Mouse (Mus musculus) mouse embryonic stem cell (cell line): ENCODE results near the gene Zbtb7a.

Source experiments
- in situ Hi-C, 2 experiments: fragments of 300-500 bp; cut with MboI; formaldehyde crosslinking; loops; 1 replicate in 1 of 2; 3 replicates in 1 of 2; pipeline ENCODE4 v1.14.3; 2019 to 2020; ENCODE audit warnings: low sequenced_read_pairs in 2 of 2, low pct_unique_long_range_greater_than_20kb in 1 of 2, mixed read lengths in 1 of 2; ENCODE audit not compliant: unreplicated experiment in 1 of 2

Zbtb7a gene

GRCm38 (mm10) chr10:81134966-81135681 lies at the start of gene Zbtb7a:
Zbtb7a (plus strand) TSS chr10:81135220.
- in situ Hi-C loops = no loop called here

GRCm38 (mm10) chr10:81087021-81087420 lies 48.0 kb upstream of the Zbtb7a start:
- in situ Hi-C loops = loop anchor here in 1 of 2 experiments (5.0 kb wide), 1 partner anchor 85 kb away; no protein-coding TSS in a partner anchor

GRCm38 (mm10) chr10:81089216-81089615 lies 45.8 kb upstream of the Zbtb7a start:
- in situ Hi-C loops = loop anchor here in 1 of 2 experiments (5.0 kb wide), 1 partner anchor 83 kb away; no protein-coding TSS in a partner anchor

GRCm38 (mm10) chr10:81090621-81091020 lies 44.4 kb upstream of the Zbtb7a start:
- in situ Hi-C loops = no loop called here

- in situ Hi-C loops = no loop called here
Observed at GRCm38 (mm10) chr10:81092465-81093250, 42.4 kb upstream of the Zbtb7a start.

- in situ Hi-C loops = no loop called here
Observed at GRCm38 (mm10) chr10:81094931-81095678, 39.9 kb upstream of the Zbtb7a start.

GRCm38 (mm10) chr10:81105565-81106112 lies 29.4 kb upstream of the Zbtb7a start, which contains the start of gene Map2k2:
Map2k2 (plus strand) TSS chr10:81105915.
- in situ Hi-C loops = no loop called here

- in situ Hi-C loops = no loop called here
Observed at GRCm38 (mm10) chr10:81106113-81106721, 28.8 kb upstream of the Zbtb7a start.

- in situ Hi-C loops = no loop called here
Observed at GRCm38 (mm10) chr10:81112946-81113345, 22.1 kb upstream of the Zbtb7a start.

GRCm38 (mm10) chr10:81119625-81120024 lies 15.4 kb upstream of the Zbtb7a start:
- in situ Hi-C loops = no loop called here

- in situ Hi-C loops = no loop called here
Observed at GRCm38 (mm10) chr10:81120650-81121049, 14.4 kb upstream of the Zbtb7a start.

GRCm38 (mm10) chr10:81122889-81123288 lies 12.1 kb upstream of the Zbtb7a start:
- in situ Hi-C loops = no loop called here

GRCm38 (mm10) chr10:81123500-81123899 lies 11.5 kb upstream of the Zbtb7a start:
- in situ Hi-C loops = no loop called here

- in situ Hi-C loops = no loop called here
Observed at GRCm38 (mm10) chr10:81134181-81134587, 836 bp upstream of the Zbtb7a start.

- in situ Hi-C loops = no loop called here
Observed at GRCm38 (mm10) chr10:81135831-81136705, 1.0 kb downstream of the Zbtb7a start.

GRCm38 (mm10) chr10:81136706-81137231 lies 1.7 kb downstream of the Zbtb7a start:
- in situ Hi-C loops = no loop called here
